Mouse (Mus musculus) G1E (cell line): ENCODE results near the gene Trim15. TPM values are rescaled to one million over a fixed set of nuclear protein-coding genes. Genes with fewer than 3 reads are reported as not detected.
A peak's percentile ranks its signal among the peaks of the same experiment; 100 is the strongest.

Source experiments
- ATAC-seq: 2 replicates; pipeline ENCODE4 v1.8.0; 2016; ENCODE audit warnings: mild to moderate bottlenecking; ENCODE audit not compliant: insufficient number of reproducible peaks, poor library complexity, low FRiP score, severe bottlenecking; ENCODE audit errors: extremely low read depth
- DNase-seq: peaks from one replicate; pipeline ENCODE4 v3.0.0; 2012; ENCODE audit warnings: low spot score
- H3K27me3 ChIP-seq: 2 replicates; pipeline ENCODE4 v1.6.1; 2012; ENCODE audit warnings: mild to moderate bottlenecking, low read length, inconsistent platforms; ENCODE audit not compliant: insufficient read depth
- H3K36me3 ChIP-seq: replicated peaks from 2 replicates; pipeline ENCODE3; 2012; ENCODE audit warnings: mild to moderate bottlenecking, inconsistent platforms
- H3K4me1 ChIP-seq: 2 replicates; pipeline ENCODE4 v1.6.1; 2012; ENCODE audit warnings: low read depth, low read length, inconsistent platforms, mixed read lengths; ENCODE audit not compliant: insufficient read depth
- H3K4me3 ChIP-seq: 2 replicates; pipeline ENCODE4 v1.5.1; 2012; ENCODE audit warnings: low read depth, mild to moderate bottlenecking, inconsistent platforms, low read length, moderate library complexity, mixed read lengths
- H3K9me3 ChIP-seq: replicated peaks from 2 replicates; pipeline ENCODE4 v1.6.1; 2012; ENCODE audit warnings: inconsistent platforms
- CTCF ChIP-seq: IDR thresholded peaks from 2 replicates; pipeline ENCODE4 v1.5.1; 2012; ENCODE audit warnings: low read depth, low read length, inconsistent platforms, mixed read lengths
- GATA1 ChIP-seq: IDR thresholded peaks from 2 replicates; pipeline ENCODE4 v1.6.1; 2012; ENCODE audit warnings: borderline replicate concordance, low read length, inconsistent platforms, mixed read lengths
- GATA2 ChIP-seq: IDR thresholded peaks from 2 replicates; pipeline ENCODE4 v1.6.1; 2012; ENCODE audit warnings: low read depth, low read length, inconsistent platforms, borderline replicate concordance
- POLR2AphosphoS5 ChIP-seq: IDR thresholded peaks from 2 replicates; pipeline ENCODE4 v1.6.1; 2012; ENCODE audit warnings: low read depth, low read length, inconsistent platforms; ENCODE audit not compliant: insufficient replicate concordance
- TAL1 ChIP-seq: conservative IDR thresholded peaks from 2 replicates; pipeline ENCODE4 v1.6.1; 2012; ENCODE audit warnings: low read depth, low read length, inconsistent platforms, mixed read lengths
- polyA plus RNA-seq: library from polyadenylated mRNA; stranded (reverse); fragments of >175 nt; gene quantifications from 2 replicates; pipeline ENCODE4 v1.2.3, GENCODE M21; 2012
- total RNA-seq, 2 experiments: library from RNA; stranded (forward) in 1 of 2; stranded (reverse) in 1 of 2; fragments of 200-1000 nt in 1 of 2; fragments of >200 nt in 1 of 2; fragmentation: Nextera tagmentation in 1 of 2; gene quantifications; 2 replicates each; pipeline ENCODE4 v1.2.3; 2014 to 2017

The Trim15 gene
- total and polyA plus RNA-seq, 3 experiments: 0.22 TPM; not detected in 2

DNA sequence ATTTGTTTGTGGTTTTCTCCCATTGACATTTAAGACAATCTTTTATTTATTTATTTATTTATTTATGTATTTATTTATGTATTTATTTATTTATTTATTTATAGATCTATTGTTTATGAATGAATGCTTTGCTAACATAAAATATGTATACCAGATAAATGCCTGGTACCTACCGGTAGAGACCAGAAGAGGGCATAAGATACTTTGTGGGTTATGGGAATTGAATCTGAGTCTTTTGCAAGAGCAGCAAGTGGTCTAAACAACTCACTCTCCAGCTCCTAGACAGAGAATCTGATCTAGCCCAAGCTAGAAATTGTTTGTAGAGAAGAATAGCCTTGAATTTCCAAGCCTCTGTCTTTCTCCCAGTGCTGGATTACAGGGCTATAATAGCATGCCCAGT lies 33.7 kb upstream of the Trim15 start:
- H3K36me3 ChIP-seq: no peaks in the 10 kb centered on the region
- no peaks in the 10 kb centered on the region for H3K4me1 ChIP-seq
- ATAC-seq: no peak
- H3K27me3 ChIP-seq: peaks cover 11% of the 10 kb centered on the region
- TF ChIP-seq CTCF (no peak), GATA2 (no peak), TAL1 (no peak), POLR2AphosphoS5 (no peak), GATA1 (no peak)
- no peak for DNase-seq
- no peak overlapping the region for H3K4me3 ChIP-seq
- H3K9me3 ChIP-seq: no peaks in the 10 kb centered on the region

- Histone ChIP-seq H3K4me1 (no peaks in the 10 kb centered on the region), H3K27me3 (peaks cover 11% of the 10 kb centered on the region), H3K4me3 (no peak overlapping the region), H3K9me3 (no peaks in the 10 kb centered on the region), H3K36me3 (no peaks in the 10 kb centered on the region)
- ATAC-seq (no peak), DNase-seq (no peak)
- TF ChIP-seq GATA1 (no peak), GATA2 (no peak), POLR2AphosphoS5 (no peak), CTCF (no peak), TAL1 (no peak)
Observed at GRCm38 (mm10) chr17:36900001-36900400, 33.0 kb upstream of the Trim15 start.

- Histone ChIP-seq H3K4me3 (no peak overlapping the region), H3K4me1 (no peaks in the 10 kb centered on the region), H3K36me3 (no peaks in the 10 kb centered on the region), H3K27me3 (peaks cover 11% of the 10 kb centered on the region), H3K9me3 (no peaks in the 10 kb centered on the region)
- TF ChIP-seq GATA2 (no peak), GATA1 (no peak), CTCF (no peak), POLR2AphosphoS5 (no peak), TAL1 (no peak)
- no peak for DNase-seq
- ATAC-seq: no peak
Observed at GRCm38 (mm10) chr17:36899376-36899775, 32.4 kb upstream of the Trim15 start.

DNA sequence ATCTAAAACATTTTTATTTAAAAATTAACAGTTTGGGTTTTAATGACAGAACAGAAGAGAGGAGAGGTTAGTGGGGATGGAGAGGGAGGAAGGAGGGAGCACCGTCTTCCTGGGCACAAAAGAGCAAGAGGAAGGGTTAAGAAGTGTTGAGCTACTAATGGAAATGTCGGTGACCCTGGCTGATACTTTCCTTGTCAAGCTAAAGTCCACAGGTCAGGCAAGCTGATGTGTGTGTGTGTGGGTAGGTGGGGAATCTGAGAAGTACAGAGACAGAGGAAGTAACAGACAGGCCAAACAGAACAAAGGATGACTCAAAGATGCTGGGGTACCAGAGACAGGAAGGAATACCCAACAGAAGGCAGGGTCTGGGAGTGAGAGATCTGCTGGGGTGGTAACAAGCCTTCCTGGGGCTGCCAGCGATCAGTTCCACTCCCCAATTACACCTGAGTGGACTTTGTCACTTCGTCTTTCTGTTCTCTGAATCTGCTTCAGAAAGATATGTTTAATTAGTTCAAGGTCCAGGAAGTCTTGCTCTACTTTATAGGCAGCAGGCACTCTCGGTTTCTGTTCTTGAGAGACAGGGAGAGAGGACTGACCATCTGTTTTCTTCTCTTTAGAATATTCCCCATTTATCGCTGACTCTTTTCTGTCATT lies 30.7 kb upstream of the Trim15 start, which contains the start of gene Trim31:
Trim31 (plus strand) TSS at position 567 of the 654 bp plus-strand sequence.
- Histone ChIP-seq H3K4me3 (no peak within 1 kb of the TSS), H3K36me3 (no peaks in the 10 kb centered on the region), H3K27me3 (peaks cover 11% of the 10 kb centered on the region), H3K9me3 (no peaks in the 10 kb centered on the region), H3K4me1 (no peaks in the 10 kb centered on the region)
- ATAC-seq (no peak), DNase-seq (no peak)
- TF ChIP-seq TAL1: no peak

DNA sequence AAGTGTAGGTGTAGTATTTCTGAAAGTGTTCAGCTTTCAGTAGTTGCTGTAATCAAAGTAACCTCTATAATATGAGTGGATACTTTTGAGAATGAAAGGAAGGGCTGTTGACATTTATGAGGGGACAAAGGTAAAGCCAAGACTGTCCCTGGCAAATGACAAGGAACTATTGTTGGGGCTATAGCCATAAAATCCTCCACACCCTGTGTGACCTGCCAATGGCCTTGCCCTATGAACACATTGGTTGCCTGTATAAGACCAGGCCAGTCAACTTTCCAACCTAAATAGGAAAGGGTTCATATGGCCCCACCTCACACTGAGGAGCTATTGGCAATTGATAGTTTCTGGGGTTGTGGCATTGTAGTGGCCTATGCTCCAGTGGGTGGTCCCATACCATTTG lies 30.1 kb upstream of the Trim15 start:
- ATAC-seq (no peak), DNase-seq (no peak)
- Histone ChIP-seq H3K4me3 (no peak overlapping the region), H3K4me1 (no peaks in the 10 kb centered on the region), H3K27me3 (peaks cover 11% of the 10 kb centered on the region), H3K36me3 (no peaks in the 10 kb centered on the region), H3K9me3 (no peaks in the 10 kb centered on the region)
- TF ChIP-seq POLR2AphosphoS5 (no peak), TAL1 (no peak), GATA1 (no peak), GATA2 (no peak), CTCF (no peak)

GRCm38 (mm10) chr17:36896583-36896982 lies 29.6 kb upstream of the Trim15 start:
- DNase-seq: no peak
- H3K4me3 ChIP-seq: no peak overlapping the region
- H3K4me1 ChIP-seq: no peaks in the 10 kb centered on the region
- H3K9me3 ChIP-seq: no peaks in the 10 kb centered on the region
- ATAC-seq: no peak
- no peaks in the 10 kb centered on the region for H3K36me3 ChIP-seq
- peak; percentile 18; the same call in 1 of the 2 replicates for TF ChIP-seq CTCF
- no peak for TF ChIP-seq GATA1
- H3K27me3 ChIP-seq: peaks cover 11% of the 10 kb centered on the region

DNA sequence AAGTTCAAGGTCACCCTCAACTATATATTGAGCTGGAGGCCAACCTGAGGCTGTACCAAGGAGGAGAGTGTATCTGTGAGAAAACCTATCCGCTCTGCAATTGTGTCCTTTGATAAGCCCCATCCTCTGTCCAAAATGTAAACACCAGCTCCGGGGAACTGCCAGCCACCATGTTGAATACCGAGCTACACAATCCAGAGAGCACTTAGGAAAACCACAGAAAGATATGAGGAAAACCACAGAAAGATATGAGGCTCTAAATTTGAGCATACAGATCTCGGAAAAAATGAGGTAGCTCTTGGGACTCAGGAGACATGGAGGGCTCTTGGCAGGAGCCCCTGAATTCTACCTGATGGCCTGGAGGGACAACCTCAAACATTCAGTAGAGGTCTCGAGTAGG lies 26.4 kb upstream of the Trim15 start:
- ATAC-seq (no peak), DNase-seq (no peak)
- no peaks in the 10 kb centered on the region for H3K9me3 ChIP-seq
- no peak overlapping the region for H3K4me3 ChIP-seq
- H3K36me3 ChIP-seq: no peaks in the 10 kb centered on the region
- TF ChIP-seq GATA1: no peak
- peaks cover 16% of the 10 kb centered on the region for H3K27me3 ChIP-seq
- no peaks in the 10 kb centered on the region for H3K4me1 ChIP-seq
